Mouse (Mus musculus): ENCODE results near the gene Tifab. TPM values are rescaled to one million over a fixed set of nuclear protein-coding genes. Genes with fewer than 3 reads are reported as not detected.

The Tifab gene
- polyA plus RNA-seq, 1 experiment from 2014 or later, result 4.7 TPM

- Histone ChIP-seq H3K36me3 (no peaks in the 10 kb centered on the region), H3K4me1 (peaks cover 32% of the 10 kb centered on the region), H3K4me2 (no peak overlapping the region), H3K27me3 (replicated peaks) (no peaks in the 10 kb centered on the region; the same call in 1 of the 2 replicates), H3K27ac (no peak overlapping the region), H3K9ac (no peak overlapping the region), H3K9me3 (replicated peaks) (no peaks in the 10 kb centered on the region), H3K4me3 (no peak overlapping the region)
- ATAC-seq, result no peak
- 64% methylated on average over 5 of the region's 5 CpGs for WGBS (ENCODE audit: insufficient replicate concordance)
Measured at GRCm38 (mm10) chr13:56155048-56155447, 23.6 kb downstream of the Tifab start.

GRCm38 (mm10) chr13:56152773-56153460, 25.8 kb downstream of the Tifab start:
- Histone ChIP-seq H3K4me3 (no peak overlapping the region), H3K4me1 (peaks cover 20% of the 10 kb centered on the region), H3K27me3 (replicated peaks) (peaks cover 3% of the 10 kb centered on the region; the same call in 1 of the 2 replicates), H3K9me3 (replicated peaks) (no peaks in the 10 kb centered on the region), H3K4me2 (no peak overlapping the region), H3K9ac (no peak overlapping the region), H3K36me3 (no peaks in the 10 kb centered on the region), H3K27ac (no peak overlapping the region)
- ATAC-seq, result no peak
- 55% methylated on average over 7 of the region's 7 CpGs for WGBS (ENCODE audit: insufficient replicate concordance)

GRCm38 (mm10) chr13:56151404-56152226, 27.1 kb downstream of the Tifab start:
- H3K4me1 ChIP-seq, result peaks cover 23% of the 10 kb centered on the region
- H3K4me2 ChIP-seq, result peak overlapping the region; percentile 62
- peak overlapping the region; percentile 41 for H3K4me3 ChIP-seq
- peaks cover 3% of the 10 kb centered on the region; the same call in 1 of the 2 replicates for H3K27me3 ChIP-seq (replicated peaks)
- no peaks in the 10 kb centered on the region for H3K36me3 ChIP-seq
- H3K27ac ChIP-seq, result no peak overlapping the region
- no peak overlapping the region for H3K9ac ChIP-seq
- 19% methylated on average over 22 of the region's 22 CpGs for WGBS (ENCODE audit: insufficient replicate concordance)
- no peaks in the 10 kb centered on the region for H3K9me3 ChIP-seq (replicated peaks)
- peak; percentile 27; the same call in 1 of the 2 replicates for ATAC-seq

GRCm38 (mm10) chr13:56145523-56145922, 33.2 kb downstream of the Tifab start:
- Histone ChIP-seq H3K4me3 (no peak overlapping the region), H3K27me3 (replicated peaks) (peaks cover 3% of the 10 kb centered on the region; the same call in 1 of the 2 replicates), H3K4me1 (peaks cover 13% of the 10 kb centered on the region), H3K27ac (no peak overlapping the region), H3K9ac (no peak overlapping the region), H3K4me2 (no peak overlapping the region), H3K9me3 (replicated peaks) (no peaks in the 10 kb centered on the region), H3K36me3 (no peaks in the 10 kb centered on the region)
- no peak for ATAC-seq
- WGBS (ENCODE audit: insufficient replicate concordance), result 29% methylated on average over 3 of the region's 3 CpGs

- Histone ChIP-seq H3K27me3 (replicated peaks) (no peaks in the 10 kb centered on the region), H3K27ac (no peak overlapping the region), H3K36me3 (no peaks in the 10 kb centered on the region), H3K4me1 (peaks cover 13% of the 10 kb centered on the region), H3K4me2 (no peak overlapping the region), H3K9me3 (replicated peaks) (no peaks in the 10 kb centered on the region), H3K9ac (no peak overlapping the region), H3K4me3 (no peak overlapping the region)
- WGBS (ENCODE audit: insufficient replicate concordance), result 62% methylated on average over 2 of the region's 2 CpGs
- no peak for ATAC-seq
Measured at GRCm38 (mm10) chr13:56144021-56144420, 34.7 kb downstream of the Tifab start.

GRCm38 (mm10) chr13:56143151-56143513, 35.6 kb downstream of the Tifab start:
- H3K27me3 ChIP-seq (replicated peaks), result no peaks in the 10 kb centered on the region
- H3K4me3 ChIP-seq, result no peak overlapping the region
- 37% methylated on average over 7 of the region's 7 CpGs for WGBS (ENCODE audit: insufficient replicate concordance)
- no peak overlapping the region for H3K9ac ChIP-seq
- no peak overlapping the region for H3K27ac ChIP-seq
- no peak for ATAC-seq
- no peaks in the 10 kb centered on the region for H3K36me3 ChIP-seq
- H3K4me2 ChIP-seq, result no peak overlapping the region
- H3K9me3 ChIP-seq (replicated peaks), result no peaks in the 10 kb centered on the region
- H3K4me1 ChIP-seq, result peaks cover 13% of the 10 kb centered on the region

GRCm38 (mm10) chr13:56142382-56143150, 36.1 kb downstream of the Tifab start:
- Histone ChIP-seq H3K9me3 (replicated peaks) (no peaks in the 10 kb centered on the region), H3K27me3 (replicated peaks) (no peaks in the 10 kb centered on the region), H3K9ac (no peak overlapping the region), H3K36me3 (no peaks in the 10 kb centered on the region), H3K4me3 (no peak overlapping the region), H3K4me2 (no peak overlapping the region), H3K27ac (no peak overlapping the region), H3K4me1 (peaks cover 13% of the 10 kb centered on the region)
- WGBS (ENCODE audit: insufficient replicate concordance), result 22% methylated on average over 11 of the region's 11 CpGs
- no peak for ATAC-seq

GRCm38 (mm10) chr13:56139167-56139751, 39.4 kb downstream of the Tifab start:
- H3K4me3 ChIP-seq, result no peak overlapping the region
- WGBS (ENCODE audit: insufficient replicate concordance), result 56% methylated on average over 6 of the region's 6 CpGs
- no peak overlapping the region for H3K9ac ChIP-seq
- H3K9me3 ChIP-seq (replicated peaks), result no peaks in the 10 kb centered on the region
- no peaks in the 10 kb centered on the region for H3K36me3 ChIP-seq
- H3K27me3 ChIP-seq (replicated peaks), result no peaks in the 10 kb centered on the region
- no peak overlapping the region for H3K27ac ChIP-seq
- H3K4me1 ChIP-seq, result peaks cover 25% of the 10 kb centered on the region
- ATAC-seq, result no peak
- H3K4me2 ChIP-seq, result no peak overlapping the region

- Histone ChIP-seq H3K27ac (peak within 1 kb of the TSS; percentile 79), H3K27me3 (replicated peaks) (no peaks in the 10 kb centered on the region), H3K4me1 (peaks cover 40% of the 10 kb centered on the region), H3K36me3 (peaks cover 7% of the 10 kb centered on the region; the same call in 1 of the 2 replicates), H3K9ac (peak within 1 kb of the TSS; percentile 93), H3K9me3 (replicated peaks) (no peaks in the 10 kb centered on the region), H3K4me3 (peak within 1 kb of the TSS; percentile 94), H3K4me2 (peak within 1 kb of the TSS; percentile 95)
- no peak for ATAC-seq
- WGBS (ENCODE audit: insufficient replicate concordance), result 89% methylated on average over 2 of the region's 2 CpGs
Measured at GRCm38 (mm10) chr13:56136200-56136599, 42.5 kb downstream of the Tifab start, which contains the start of gene H2afy. Gene H2afy, minus strand, starts transcription at chr13:56136361.

GRCm38 (mm10) chr13:56135231-56136052, 43.2 kb downstream of the Tifab start:
- no peaks in the 10 kb centered on the region for H3K27me3 ChIP-seq (replicated peaks)
- peaks cover 40% of the 10 kb centered on the region for H3K4me1 ChIP-seq
- H3K27ac ChIP-seq, result peak overlapping the region; percentile 79
- ATAC-seq, result peak; percentile 81
- H3K4me3 ChIP-seq, result peak overlapping the region; percentile 94
- WGBS (ENCODE audit: insufficient replicate concordance), result 2% methylated on average over 85 of the region's 89 CpGs
- no peaks in the 10 kb centered on the region for H3K9me3 ChIP-seq (replicated peaks)
- H3K36me3 ChIP-seq, result peaks cover 14% of the 10 kb centered on the region
- H3K9ac ChIP-seq, result peak overlapping the region; percentile 93
- peak overlapping the region; percentile 95 for H3K4me2 ChIP-seq

All from liver, embryonic 12.5 days (tissue).